Mouse (Mus musculus) forebrain, embryonic 16.5 days (tissue): ENCODE data around the gene C1qtnf3. TPM values are rescaled to one million over a fixed set of nuclear protein-coding genes. Genes with fewer than 3 reads are reported as not detected.

Experiments used
- ATAC-seq: fragments of 200-750 bp; cut with Nextera tagmentation; 2 replicates; pipeline ENCODE4 v1.8.0; 2017; ENCODE audit warnings: mild to moderate bottlenecking, moderate library complexity
- H3K27ac ChIP-seq: fragments of 300-500 bp; sonication (generic); 2 replicates; pipeline ENCODE4 v1.5.1; 2014; ENCODE audit warnings: low read length, control low read depth
- H3K27me3 ChIP-seq: fragments of 300-500 bp; sonication (generic); replicated peaks from 2 replicates; pipeline ENCODE4 v1.6.1; 2014; ENCODE audit warnings: low read length; ENCODE audit not compliant: control insufficient read depth, insufficient read depth
- H3K36me3 ChIP-seq: fragments of 300-500 bp; sonication (generic); 2 replicates; pipeline ENCODE4 v1.6.1; 2014; ENCODE audit not compliant: control insufficient read depth, insufficient read depth
- H3K4me1 ChIP-seq: fragments of 300-500 bp; sonication (generic); replicated peaks from 2 replicates; pipeline ENCODE4 v1.6.1; 2014; ENCODE audit warnings: low read length; ENCODE audit not compliant: control insufficient read depth, insufficient read depth
- H3K4me2 ChIP-seq: fragments of 300-500 bp; sonication (generic); 2 replicates; pipeline ENCODE4 v1.6.1; 2014; ENCODE audit warnings: mild to moderate bottlenecking, low read length, control low read depth
- H3K4me3 ChIP-seq: fragments of 300-500 bp; sonication (generic); replicated peaks from 2 replicates; pipeline ENCODE4 v1.5.1; 2014; ENCODE audit warnings: mild to moderate bottlenecking, low read length, control low read depth
- H3K9ac ChIP-seq: fragments of 300-500 bp; sonication (generic); replicated peaks from 2 replicates; pipeline ENCODE4 v1.6.1; 2014; ENCODE audit warnings: low read depth, low read length, control low read depth
- H3K9me3 ChIP-seq: fragments of 300-500 bp; sonication (generic); 2 replicates; pipeline ENCODE4 v1.6.1; 2016; ENCODE audit warnings: low read length; ENCODE audit not compliant: control insufficient read depth
- WGBS: fragments of 180-500 bp; shearing (Covaris S2); extraction: QIAGEN DNeasy Blood & Tissue Kit; methylation state at CpG from one replicate; pipeline ENCODE4 v1.1.7; 2014; 5-methylcytosine and 5-hydroxymethylcytosine counted together
- polyA plus RNA-seq: library from polyadenylated mRNA; unstranded; fragments of >200 nt; fragmentation: Nextera tagmentation; extraction: Ambion mirVana; gene quantifications from 2 replicates; pipeline ENCODE4 v1.2.1, GENCODE M21; 2015

C1qtnf3 gene
- polyA plus RNA-seq, 1 experiment from 2014 or later: 0.18 TPM

DNA sequence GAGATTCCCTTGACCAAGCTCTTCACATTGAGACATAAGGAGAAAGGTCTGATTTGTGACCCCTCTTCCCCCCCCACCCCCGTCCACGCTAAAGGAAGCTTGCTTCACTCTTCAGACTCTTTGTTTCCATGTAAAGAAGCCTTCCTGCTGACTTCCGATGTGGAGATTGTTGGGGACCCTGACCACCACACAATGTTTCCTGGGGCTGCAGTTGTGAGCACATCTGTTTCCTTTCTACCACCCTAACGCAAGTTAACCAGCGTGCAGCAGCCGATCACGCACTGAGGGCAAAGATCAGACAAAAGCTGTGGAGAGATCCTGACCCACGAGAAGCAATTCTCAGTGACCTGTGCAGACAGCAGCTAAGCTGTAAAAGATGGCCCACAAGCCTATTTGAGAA, 24.8 kb upstream of the C1qtnf3 start:
- Histone ChIP-seq H3K4me3 (no peak overlapping the region), H3K9ac (no peak overlapping the region), H3K4me1 (no peaks in the 10 kb centered on the region), H3K9me3 (no peaks in the 10 kb centered on the region), H3K27me3 (no peaks in the 10 kb centered on the region), H3K27ac (no peak overlapping the region), H3K36me3 (no peaks in the 10 kb centered on the region), H3K4me2 (no peak overlapping the region)
- WGBS: 69% methylated on average over 8 of the region's 8 CpGs
- ATAC-seq: no peak

DNA sequence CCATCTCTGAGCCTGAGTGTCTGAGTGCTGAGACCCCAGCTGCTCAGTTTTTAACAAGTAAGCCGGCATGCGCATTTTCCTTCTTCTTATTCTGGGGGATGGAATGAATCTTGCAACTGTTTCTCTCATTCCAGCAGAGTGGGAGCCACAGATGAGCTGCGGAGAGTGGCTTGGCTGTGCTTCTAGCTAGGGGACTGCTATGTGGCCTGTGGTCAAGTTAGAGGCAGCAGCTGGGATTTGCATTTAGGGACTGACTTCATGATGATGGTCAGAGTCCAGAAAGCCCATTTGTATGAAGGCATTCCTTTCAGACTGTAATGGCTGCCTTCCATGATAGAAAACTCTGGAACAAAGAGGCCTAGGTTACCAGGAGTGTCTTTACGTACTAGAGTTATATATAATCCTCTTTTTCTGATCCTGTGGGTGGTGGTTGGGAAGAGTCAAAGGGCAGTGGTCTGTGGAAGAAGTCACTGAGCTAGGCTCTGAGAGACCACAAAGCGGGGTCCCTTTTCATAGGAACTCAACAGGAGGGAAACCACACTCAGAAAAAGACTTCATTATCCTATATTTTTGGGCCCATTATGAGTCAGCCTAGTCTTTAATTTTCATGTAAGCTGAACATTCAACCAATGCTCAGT, 23.4 kb upstream of the C1qtnf3 start:
- no peak overlapping the region for H3K4me3 ChIP-seq
- H3K4me2 ChIP-seq: no peak overlapping the region
- 91% methylated on average over 5 of the region's 5 CpGs for WGBS
- no peaks in the 10 kb centered on the region for H3K9me3 ChIP-seq
- H3K27ac ChIP-seq: no peak overlapping the region
- no peaks in the 10 kb centered on the region for H3K36me3 ChIP-seq
- H3K4me1 ChIP-seq: no peaks in the 10 kb centered on the region
- ATAC-seq: no peak
- H3K9ac ChIP-seq: no peak overlapping the region
- H3K27me3 ChIP-seq: no peaks in the 10 kb centered on the region

DNA sequence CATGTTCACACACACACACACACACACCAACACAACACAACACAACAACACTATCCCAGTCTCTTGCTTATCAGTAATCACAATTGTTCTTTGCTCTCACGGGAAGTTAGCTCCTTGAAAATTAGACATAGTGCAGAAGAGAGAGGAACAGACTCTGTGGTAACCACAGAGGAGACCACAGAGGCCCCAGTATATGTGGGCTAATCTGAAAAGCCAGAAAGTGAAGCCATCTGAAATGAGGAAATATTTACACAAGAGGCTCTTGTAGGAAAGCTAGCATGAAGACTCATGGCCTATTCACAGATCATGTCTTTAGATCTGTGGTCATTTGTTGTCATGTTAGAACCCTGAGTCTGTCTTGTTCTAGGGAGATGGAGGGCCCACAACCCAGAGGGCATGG, 18.2 kb upstream of the C1qtnf3 start:
- WGBS: 88% methylated on average over 1 of the region's 1 CpGs
- no peaks in the 10 kb centered on the region for H3K27me3 ChIP-seq
- H3K36me3 ChIP-seq: no peaks in the 10 kb centered on the region
- H3K9me3 ChIP-seq: no peaks in the 10 kb centered on the region
- H3K27ac ChIP-seq: no peak overlapping the region
- no peak overlapping the region for H3K4me3 ChIP-seq
- H3K4me2 ChIP-seq: no peak overlapping the region
- H3K4me1 ChIP-seq: no peaks in the 10 kb centered on the region
- no peak for ATAC-seq
- H3K9ac ChIP-seq: no peak overlapping the region

GRCm38 (mm10) chr15:10940148-10941108, 11.7 kb upstream of the C1qtnf3 start:
- H3K27ac ChIP-seq: no peak overlapping the region
- 83% methylated on average over 15 of the region's 15 CpGs for WGBS
- no peaks in the 10 kb centered on the region for H3K36me3 ChIP-seq
- H3K4me3 ChIP-seq: no peak overlapping the region
- H3K4me2 ChIP-seq: no peak overlapping the region
- H3K9ac ChIP-seq: no peak overlapping the region
- no peaks in the 10 kb centered on the region for H3K4me1 ChIP-seq
- no peaks in the 10 kb centered on the region for H3K9me3 ChIP-seq
- no peak for ATAC-seq
- no peaks in the 10 kb centered on the region for H3K27me3 ChIP-seq

- Histone ChIP-seq H3K9me3 (no peaks in the 10 kb centered on the region), H3K4me2 (no peak overlapping the region), H3K4me3 (no peak overlapping the region), H3K4me1 (no peaks in the 10 kb centered on the region), H3K27ac (no peak overlapping the region), H3K36me3 (no peaks in the 10 kb centered on the region), H3K9ac (no peak overlapping the region), H3K27me3 (no peaks in the 10 kb centered on the region)
- no peak for ATAC-seq
- 73% methylated on average over 6 of the region's 6 CpGs for WGBS
Measured at GRCm38 (mm10) chr15:10941901-10942300, 10.2 kb upstream of the C1qtnf3 start.

DNA sequence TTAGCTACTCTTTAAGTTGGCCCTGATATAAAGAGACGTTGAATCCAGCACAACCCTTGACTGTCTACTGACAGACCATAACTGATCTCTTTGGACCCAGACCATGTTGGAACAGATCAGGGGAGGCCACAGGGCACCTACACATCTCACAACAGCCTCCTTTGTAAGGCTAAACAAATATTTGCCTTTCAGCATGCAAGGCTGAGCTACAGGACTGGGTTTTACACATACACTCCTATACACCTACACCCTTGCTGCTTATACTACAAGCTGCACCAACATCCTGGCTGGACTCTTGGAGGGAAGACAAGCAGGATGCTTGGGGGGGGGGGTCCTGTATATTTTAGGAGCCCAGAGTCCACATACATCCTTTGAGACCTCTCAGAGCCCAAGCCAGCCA, 4.3 kb upstream of the C1qtnf3 start:
- H3K9ac ChIP-seq: no peak overlapping the region
- H3K4me1 ChIP-seq: no peaks in the 10 kb centered on the region
- H3K36me3 ChIP-seq: no peaks in the 10 kb centered on the region
- 86% methylated on average over 1 of the region's 1 CpGs for WGBS
- H3K9me3 ChIP-seq: no peaks in the 10 kb centered on the region
- no peak overlapping the region for H3K4me3 ChIP-seq
- H3K4me2 ChIP-seq: no peak overlapping the region
- no peaks in the 10 kb centered on the region for H3K27me3 ChIP-seq
- ATAC-seq: no peak
- H3K27ac ChIP-seq: no peak overlapping the region

- Histone ChIP-seq H3K9ac (no peak overlapping the region), H3K27ac (no peak overlapping the region), H3K27me3 (no peaks in the 10 kb centered on the region), H3K4me1 (no peaks in the 10 kb centered on the region), H3K4me3 (no peak overlapping the region), H3K4me2 (no peak overlapping the region), H3K9me3 (no peaks in the 10 kb centered on the region), H3K36me3 (no peaks in the 10 kb centered on the region)
- ATAC-seq: no peak
- WGBS: 54% methylated on average over 4 of the region's 4 CpGs
Measured at GRCm38 (mm10) chr15:10952760-10953305, 701 bp downstream of the C1qtnf3 start.

DNA sequence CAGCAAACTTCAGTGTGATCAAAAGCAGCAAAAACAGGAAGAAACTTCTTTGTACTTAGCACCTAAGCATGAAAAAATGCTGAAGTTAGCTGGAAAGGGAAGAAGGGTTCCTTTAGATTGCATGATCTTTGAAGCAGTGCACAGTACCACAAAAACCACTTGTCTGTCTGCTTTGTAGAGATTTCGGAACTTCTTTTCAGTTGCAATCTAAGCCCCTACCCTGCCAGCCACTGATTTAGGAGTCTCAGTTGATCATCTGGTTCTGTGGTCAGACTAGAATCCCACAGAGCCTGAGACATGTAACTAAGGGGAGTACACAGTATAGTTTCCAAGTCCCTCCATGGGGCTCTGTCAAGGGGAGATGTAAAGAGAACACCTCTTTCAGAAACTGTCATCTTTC, 1.3 kb downstream of the C1qtnf3 start:
- no peak overlapping the region for H3K4me3 ChIP-seq
- H3K4me1 ChIP-seq: no peaks in the 10 kb centered on the region
- ATAC-seq: no peak
- H3K4me2 ChIP-seq: no peak overlapping the region
- H3K27me3 ChIP-seq: no peaks in the 10 kb centered on the region
- 79% methylated on average over 1 of the region's 1 CpGs for WGBS
- no peak overlapping the region for H3K27ac ChIP-seq
- H3K9ac ChIP-seq: no peak overlapping the region
- H3K36me3 ChIP-seq: no peaks in the 10 kb centered on the region
- no peaks in the 10 kb centered on the region for H3K9me3 ChIP-seq

DNA sequence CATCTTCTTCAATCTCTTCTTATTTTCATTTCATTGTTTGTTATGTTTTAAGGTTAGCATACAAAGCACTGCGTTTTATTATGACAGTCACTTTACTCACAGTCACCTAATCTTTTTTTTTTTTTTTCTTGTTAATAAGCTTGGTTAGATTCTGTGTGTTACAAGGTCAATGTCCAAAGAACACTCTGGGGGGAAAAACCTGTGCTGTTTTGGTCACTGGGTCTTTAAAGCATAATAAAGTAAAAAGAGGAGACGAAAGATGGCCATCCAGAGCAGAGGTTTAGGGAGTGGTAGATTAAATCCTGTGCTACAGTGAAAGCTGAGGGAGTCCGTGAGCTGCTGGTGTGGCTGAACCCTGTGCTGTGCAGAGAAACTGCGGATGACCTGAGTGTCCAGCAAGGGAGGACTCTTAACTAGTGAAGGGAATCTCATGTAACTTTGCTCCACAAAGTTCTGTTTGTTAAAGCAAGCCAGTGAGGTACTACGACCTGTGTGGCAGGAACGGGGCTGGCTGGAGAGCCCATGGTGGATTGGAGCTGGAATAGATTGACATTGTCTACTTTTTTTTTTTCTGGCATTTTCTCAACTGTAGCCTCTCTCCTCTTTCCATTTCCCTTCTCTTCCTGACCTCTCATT, 2.4 kb downstream of the C1qtnf3 start:
- no peaks in the 10 kb centered on the region for H3K36me3 ChIP-seq
- no peak overlapping the region for H3K4me2 ChIP-seq
- H3K9ac ChIP-seq: no peak overlapping the region
- no peak overlapping the region for H3K4me3 ChIP-seq
- no peak overlapping the region for H3K27ac ChIP-seq
- H3K9me3 ChIP-seq: no peaks in the 10 kb centered on the region
- H3K4me1 ChIP-seq: no peaks in the 10 kb centered on the region
- H3K27me3 ChIP-seq: no peaks in the 10 kb centered on the region
- 91% methylated on average over 6 of the region's 6 CpGs for WGBS
- no peak for ATAC-seq
